Mouse (Mus musculus): ENCODE measurements around the gene Rps4x. TPM values are rescaled to one million over a fixed set of nuclear protein-coding genes. Genes with fewer than 3 reads are reported as not detected.
A peak's percentile ranks its signal among the peaks of the same experiment; 100 is the strongest.

Rps4x gene
- polyA plus RNA-seq, 1 experiment from 2014 or later: 601 TPM

DNA sequence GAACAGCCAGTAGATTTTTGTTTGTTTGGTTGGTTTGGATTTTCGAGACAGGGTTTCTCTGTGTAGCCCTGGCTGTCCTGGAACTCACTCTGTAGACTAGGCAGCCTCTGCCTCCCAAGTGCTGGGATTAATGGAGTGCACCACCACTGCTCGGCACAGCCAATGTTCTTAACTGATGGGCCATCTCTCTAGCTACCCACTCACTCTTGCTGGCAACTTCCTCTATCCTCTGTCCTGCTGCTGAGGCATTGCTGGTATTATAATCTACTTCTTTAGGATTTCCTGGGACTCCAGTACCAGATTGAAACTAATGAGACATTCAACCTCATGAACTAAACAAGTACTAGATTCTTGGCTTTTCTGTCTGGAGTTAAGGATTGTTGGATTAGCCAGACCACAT is 28.7 kb downstream of the Rps4x start:
- H3K9ac ChIP-seq (ENCODE audit: low read length): no peak overlapping the region
- H3K9me3 ChIP-seq (ENCODE audit: control insufficient read depth, low read length): no peaks in the 10 kb centered on the region
- H3K4me3 ChIP-seq (ENCODE audit: control insufficient read depth in 1 of 2, insufficient read depth in 1 of 2, low read depth in 1 of 2, low read length in 2 of 2): no peak overlapping the region
- H3K4me2 ChIP-seq (ENCODE audit: low read length): no peak overlapping the region
- no peak overlapping the region for H3K27ac ChIP-seq (replicated peaks in 1 of 2; ENCODE audit: control insufficient read depth in 1 of 2, insufficient read depth in 1 of 2, low read depth in 2 of 2, low read length in 2 of 2)
- no peak for ATAC-seq (ENCODE audit: insufficient number of reproducible peaks, insufficient read depth, low FRiP score, low read depth)
- H3K36me3 ChIP-seq (ENCODE audit: control insufficient read depth, insufficient read depth, low read length): no peaks in the 10 kb centered on the region
- no peaks in the 10 kb centered on the region for H3K4me1 ChIP-seq (ENCODE audit: control insufficient read depth in 2 of 2, insufficient read depth in 2 of 2, low read length in 2 of 2)
- H3K27me3 ChIP-seq (ENCODE audit: control insufficient read depth, insufficient read depth, low read length): no peaks in the 10 kb centered on the region
- 76% methylated on average over 2 of the region's 2 CpGs for WGBS

DNA sequence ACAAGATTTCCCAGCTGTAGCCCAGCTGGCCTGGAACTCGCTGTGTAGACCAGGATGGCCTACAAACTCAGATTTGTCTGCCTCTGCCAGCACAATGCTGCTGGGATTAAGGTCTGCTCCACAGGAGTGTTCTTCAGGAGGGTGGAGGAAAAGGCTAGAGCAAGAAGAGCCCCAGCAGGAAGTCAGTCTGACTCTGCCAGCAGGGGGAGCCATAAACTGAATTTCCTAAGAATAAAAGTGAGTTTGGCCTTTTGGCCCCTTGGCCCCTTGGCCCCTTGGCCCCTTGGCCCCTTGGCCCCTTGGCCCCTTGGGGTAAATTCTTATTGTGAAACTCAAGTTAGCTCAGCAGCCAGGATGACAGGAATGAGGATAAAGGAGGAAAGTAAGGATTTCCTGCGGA is 29.4 kb downstream of the Rps4x start:
- Histone ChIP-seq H3K4me3 (ENCODE audit: control insufficient read depth in 1 of 2, insufficient read depth in 1 of 2, low read depth in 1 of 2, low read length in 2 of 2) (no peak overlapping the region), H3K9ac (ENCODE audit: low read length) (no peak overlapping the region), H3K4me2 (ENCODE audit: low read length) (no peak overlapping the region), H3K27ac (replicated peaks in 1 of 2; ENCODE audit: control insufficient read depth in 1 of 2, insufficient read depth in 1 of 2, low read depth in 2 of 2, low read length in 2 of 2) (no peak overlapping the region), H3K4me1 (ENCODE audit: control insufficient read depth in 2 of 2, insufficient read depth in 2 of 2, low read length in 2 of 2) (no peaks in the 10 kb centered on the region), H3K36me3 (ENCODE audit: control insufficient read depth, insufficient read depth, low read length) (no peaks in the 10 kb centered on the region), H3K27me3 (ENCODE audit: control insufficient read depth, insufficient read depth, low read length) (no peaks in the 10 kb centered on the region), H3K9me3 (ENCODE audit: control insufficient read depth, low read length) (no peaks in the 10 kb centered on the region)
- WGBS: 68% methylated on average over 2 of the region's 2 CpGs
- ATAC-seq (ENCODE audit: insufficient number of reproducible peaks, insufficient read depth, low FRiP score, low read depth): no peak

DNA sequence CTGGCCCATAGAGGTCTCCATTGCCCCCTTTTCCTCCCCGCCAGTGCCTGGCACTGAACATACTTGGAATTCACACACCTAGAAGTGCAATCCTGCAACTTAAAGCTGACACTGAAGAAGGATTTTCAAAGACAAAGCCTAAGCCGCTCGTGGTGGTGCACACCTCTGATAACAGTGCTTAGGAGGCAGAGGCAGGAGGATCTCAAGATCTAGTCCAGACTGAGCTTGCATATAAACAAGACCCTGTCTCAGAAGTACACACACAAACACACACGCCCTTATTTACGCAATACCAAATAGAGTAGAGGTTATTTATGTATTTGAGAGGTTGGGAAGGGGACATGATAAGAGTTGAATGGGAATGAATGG is 31.8 kb downstream of the Rps4x start:
- Histone ChIP-seq H3K36me3 (ENCODE audit: control insufficient read depth, insufficient read depth, low read length) (no peaks in the 10 kb centered on the region), H3K27me3 (ENCODE audit: control insufficient read depth, insufficient read depth, low read length) (no peaks in the 10 kb centered on the region), H3K9ac (ENCODE audit: low read length) (peak overlapping the region; percentile 64), H3K4me2 (ENCODE audit: low read length) (peak overlapping the region; percentile 53), H3K4me3 (ENCODE audit: control insufficient read depth in 1 of 2, insufficient read depth in 1 of 2, low read depth in 1 of 2, low read length in 2 of 2) (peak overlapping the region; percentile 53 to 58), H3K27ac (replicated peaks in 1 of 2; ENCODE audit: control insufficient read depth in 1 of 2, insufficient read depth in 1 of 2, low read depth in 2 of 2, low read length in 2 of 2) (peak overlapping the region; percentile 83 to 87), H3K9me3 (ENCODE audit: control insufficient read depth, low read length) (no peaks in the 10 kb centered on the region), H3K4me1 (ENCODE audit: control insufficient read depth in 2 of 2, insufficient read depth in 2 of 2, low read length in 2 of 2) (no peaks in the 10 kb centered on the region)
- 52% methylated on average over 5 of the region's 5 CpGs for WGBS
- ATAC-seq (ENCODE audit: insufficient number of reproducible peaks, insufficient read depth, low FRiP score, low read depth): no peak

DNA sequence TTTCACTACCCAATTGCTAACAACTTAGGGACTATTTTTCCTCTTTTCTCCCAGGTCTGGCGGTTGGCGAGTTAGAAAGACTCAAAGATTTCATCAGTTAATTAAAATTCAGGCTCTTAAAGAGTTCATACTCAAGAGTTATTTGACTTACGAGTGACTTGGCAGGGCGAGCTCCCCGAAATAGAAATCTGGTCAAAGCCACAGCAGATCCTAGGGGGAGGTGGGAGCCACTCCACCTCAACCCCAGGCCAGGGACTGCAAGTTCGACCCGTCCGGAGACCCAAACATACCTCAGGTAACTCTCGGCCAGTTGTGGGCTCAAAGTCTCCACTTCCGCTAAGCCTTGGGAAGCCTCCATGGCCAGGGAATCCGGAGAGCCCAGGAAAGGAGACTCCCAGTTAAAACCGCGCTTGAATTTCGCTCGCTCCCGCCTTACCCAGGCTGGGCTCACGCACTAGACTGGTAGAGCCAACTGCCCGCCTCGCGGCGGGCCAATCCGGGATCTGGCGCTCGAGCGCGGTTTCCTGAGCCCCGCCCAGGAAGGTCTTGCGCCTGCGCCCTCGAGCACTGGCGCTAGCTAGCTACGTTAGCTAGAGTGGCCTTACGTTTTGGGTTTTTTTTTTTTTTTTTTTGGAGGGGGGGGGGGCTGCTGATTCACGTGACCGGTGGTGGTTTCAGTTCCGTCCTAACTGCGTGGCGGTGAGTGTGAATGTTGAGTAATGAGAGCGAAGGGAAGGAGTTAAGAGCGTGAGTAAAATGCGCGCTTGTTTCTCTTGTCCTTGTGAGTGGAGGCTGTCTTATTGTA is 32.4 kb downstream of the Rps4x start, which contains the start of gene Ercc6l:
Gene Ercc6l (minus strand): TSS at position 474 of the 805 bp plus-strand sequence.
- Histone ChIP-seq H3K4me2 (ENCODE audit: low read length) (peak within 1 kb of the TSS; percentile 53), H3K9me3 (ENCODE audit: control insufficient read depth, low read length) (no peaks in the 10 kb centered on the region), H3K27ac (replicated peaks in 1 of 2; ENCODE audit: control insufficient read depth in 1 of 2, insufficient read depth in 1 of 2, low read depth in 2 of 2, low read length in 2 of 2) (peak within 1 kb of the TSS; percentile 83 to 87), H3K9ac (ENCODE audit: low read length) (peak within 1 kb of the TSS; percentile 71), H3K4me3 (ENCODE audit: control insufficient read depth in 1 of 2, insufficient read depth in 1 of 2, low read depth in 1 of 2, low read length in 2 of 2) (peak within 1 kb of the TSS; percentile 53 to 59), H3K36me3 (ENCODE audit: control insufficient read depth, insufficient read depth, low read length) (no peaks in the 10 kb centered on the region), H3K27me3 (ENCODE audit: control insufficient read depth, insufficient read depth, low read length) (no peaks in the 10 kb centered on the region), H3K4me1 (ENCODE audit: control insufficient read depth in 2 of 2, insufficient read depth in 2 of 2, low read length in 2 of 2) (no peaks in the 10 kb centered on the region)
- WGBS: 9% methylated on average over 42 of the region's 42 CpGs
- peak; percentile 98 for ATAC-seq (ENCODE audit: insufficient number of reproducible peaks, insufficient read depth, low FRiP score, low read depth)

DNA sequence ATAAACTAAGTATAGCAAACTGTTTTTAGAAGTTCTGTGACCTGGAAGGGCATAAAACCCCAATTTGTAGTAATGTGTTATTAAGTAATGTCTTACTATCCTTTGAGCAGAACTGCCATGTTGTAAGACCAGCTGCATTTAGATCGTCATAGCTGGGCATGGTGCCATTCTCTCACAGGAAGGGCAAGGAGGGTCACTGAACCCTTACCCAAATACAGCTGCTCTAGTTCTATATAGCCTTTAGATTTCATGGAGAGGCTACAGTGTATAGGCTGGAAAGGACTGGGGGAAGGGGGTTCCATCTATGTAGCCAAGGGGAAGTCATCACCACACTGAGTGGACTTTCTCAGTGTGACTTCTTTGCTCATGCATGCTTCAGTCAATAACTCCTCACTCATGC is 48.0 kb downstream of the Rps4x start:
- Histone ChIP-seq H3K4me2 (ENCODE audit: low read length) (no peak overlapping the region), H3K27me3 (ENCODE audit: control insufficient read depth, insufficient read depth, low read length) (no peaks in the 10 kb centered on the region), H3K9me3 (ENCODE audit: control insufficient read depth, low read length) (no peaks in the 10 kb centered on the region), H3K36me3 (ENCODE audit: control insufficient read depth, insufficient read depth, low read length) (peaks cover 35% of the 10 kb centered on the region), H3K27ac (replicated peaks in 1 of 2; ENCODE audit: control insufficient read depth in 1 of 2, insufficient read depth in 1 of 2, low read depth in 2 of 2, low read length in 2 of 2) (no peak overlapping the region), H3K4me3 (ENCODE audit: control insufficient read depth in 1 of 2, insufficient read depth in 1 of 2, low read depth in 1 of 2, low read length in 2 of 2) (no peak overlapping the region), H3K4me1 (ENCODE audit: control insufficient read depth in 2 of 2, insufficient read depth in 2 of 2, low read length in 2 of 2) (no peaks in the 10 kb centered on the region), H3K9ac (ENCODE audit: low read length) (no peak overlapping the region)
- WGBS: 69% methylated on average over 1 of the region's 1 CpGs
- no peak for ATAC-seq (ENCODE audit: insufficient number of reproducible peaks, insufficient read depth, low FRiP score, low read depth)

Other genes with a start within 250 kb of the Rps4x start
- 0.53 and 0.55 TPM in 2 replicates for gene Rtl5, start 118.1 kb downstream of the Rps4x start, polyA plus RNA-seq (2014; fragmentation: Nextera tagmentation; extraction: Ambion mirVana)
- gene Pin4, start 69.9 kb downstream of the Rps4x start, polyA plus RNA-seq (2014; fragmentation: Nextera tagmentation; extraction: Ambion mirVana): 44.1 and 51.2 TPM in 2 replicates
- gene Ercc6l, start 32.3 kb downstream of the Rps4x start, polyA plus RNA-seq (2014; fragmentation: Nextera tagmentation; extraction: Ambion mirVana): 7.7 and 9.1 TPM in 2 replicates
- 539 and 602 TPM in 2 replicates for gene Cited1, start 62.8 kb upstream of the Rps4x start, polyA plus RNA-seq (2014; fragmentation: Nextera tagmentation; extraction: Ambion mirVana)